ENCODE assay signal across 9 mouse cellular contexts in the genomic region with DNA sequence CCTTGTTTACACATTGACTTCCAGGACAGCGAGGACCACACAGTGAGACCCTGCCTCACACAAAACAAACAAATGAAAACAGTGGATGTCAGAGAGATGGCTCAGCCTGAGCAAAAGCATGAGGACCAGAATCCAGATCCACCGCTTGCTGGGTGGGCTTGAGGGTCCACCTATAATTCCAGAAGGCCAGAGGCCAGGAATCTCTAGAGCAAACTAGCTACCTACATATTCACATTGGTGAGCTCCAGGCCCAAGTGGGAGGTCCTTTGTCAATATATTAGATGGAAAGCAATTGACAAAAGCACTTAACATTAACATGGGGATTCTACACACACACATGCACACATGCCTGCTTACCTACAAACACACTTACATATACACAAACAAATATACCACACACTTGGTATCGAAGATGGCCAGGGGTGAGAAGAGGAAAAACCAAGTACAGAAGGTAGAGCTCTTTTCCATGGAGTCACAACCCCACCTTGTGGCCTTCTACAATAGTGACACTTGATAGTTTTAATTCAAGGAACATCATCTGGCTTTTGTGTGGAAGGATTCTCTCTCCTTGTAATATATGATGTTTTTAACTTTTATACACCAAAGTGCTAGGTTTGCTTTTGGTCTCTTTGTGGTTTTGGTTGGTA. TPM values are rescaled to one million over a fixed set of nuclear protein-coding genes. Genes with fewer than 3 reads are reported as not detected.
A peak's percentile ranks its signal among the peaks of the same experiment; 100 is the strongest.
DNase-seq lines count a peak whose midpoint lies in the region; TF ChIP-seq lines count a peak whose summit lies in the region.
"Had no signal": no experiment of that assay in that cellular context is flagged by ENCODE, and none has a peak within 500 bp of the region (broad histone marks: within the 10 kb centered on the region; RNA-seq: fewer than 3 reads in every experiment).

No protein-coding gene starts in this region.

- peak; percentile 7 to 26 for DNase-seq in adrenal gland, postnatal 36 days
- DNase-seq in adrenal gland, postnatal 25 days: no peak
- peak in 1 of 2 experiments; percentile 17 for DNase-seq in left cerebral cortex, adult 2 months (ENCODE audit: extremely low spot score in 1 of 2, low spot score in 2 of 2)
- no peak for DNase-seq in left cerebral cortex, adult 11 months (ENCODE audit: low spot score)
- DNase-seq in Muller cell, postnatal 12 days (ENCODE audit: inconsistent ontology term): peak; percentile 22
- peak; percentile 53 for DNase-seq in embryo, embryonic 10 days (ENCODE audit: low spot score)
- peak; percentile 26 to 57 for DNase-seq in left cerebral cortex, postnatal 25 days (ENCODE audit: low spot score in 2 of 2)
- DNase-seq in splenic B cell, adult 2 months (ENCODE audit: low read depth, low spot score): peak; percentile 77

- no peak overlapping the region for H3K4me3 ChIP-seq in left cerebral cortex, adult 2 months

- no peak overlapping the region for H3K27ac ChIP-seq in left cerebral cortex, adult 2 months
- H3K27ac ChIP-seq: macrophage had no signal

- H3K27me3 ChIP-seq in splenic B cell, adult 2 months (ENCODE audit: control insufficient read depth, insufficient read depth, low read length, poor library complexity, severe bottlenecking): no peaks in the 10 kb centered on the region

- TF ChIP-seq CTCF in left cerebral cortex, adult 2 months (IDR thresholded peaks at IDR 0.05): peak; percentile 79

- no peaks in the 10 kb centered on the region for H3K36me3 ChIP-seq in splenic B cell, adult 2 months (ENCODE audit: control insufficient read depth, insufficient read depth, low read length, poor library complexity, severe bottlenecking)

- intact Hi-C loops in left cerebral cortex, adult 2 months (cut with DNase I): loop anchor here (1.0 to 10.0 kb wide), 3 partner anchors 74 to 892 kb away; no protein-coding TSS in a partner anchor
- intact Hi-C loops in left cerebral cortex, postnatal 25 days (cut with DNase I): loop anchor here (1.0 to 5.0 kb wide), 2 partner anchors 179 to 235 kb away; a partner anchor contains a TSS

RNA-seq across cellular contexts. Expression of a gene that starts 7.8 kb away (rescaled TPM):
- 10 to 100 TPM in 1 of 2 experiments, 1 to 10 TPM in 1; 7.8 to 11.6 TPM for total RNA-seq in adrenal gland, postnatal 36 days (2021)
- 10.6 and 12.2 TPM in 2 replicates for total RNA-seq in adrenal gland, postnatal 25 days (2021)
- 10 to 100 TPM in 1 of 2 experiments, 1 to 10 TPM in 1; 9.7 to 10.3 TPM for total RNA-seq in left cerebral cortex, adult 2 months (2021)
- 10 to 100 TPM in 1 of 2 experiments, 1 to 10 TPM in 1; 9.5 to 11.8 TPM for total RNA-seq in left cerebral cortex, postnatal 25 days (2021)

RNA-seq across cellular contexts. Expression of a gene that starts 33.3 kb away (rescaled TPM):
- under 1 TPM; 0.33 to 0.56 TPM for total RNA-seq in adrenal gland, postnatal 36 days (2021)
- total RNA-seq in adrenal gland, postnatal 25 days (2021): 0.21 TPM in 1 of 2 replicates, not detected in the other
- total RNA-seq in left cerebral cortex, adult 2 months (2021): 1 to 10 TPM; 2.2 to 2.3 TPM
- 1 to 10 TPM; 3.2 to 4.0 TPM for total RNA-seq in left cerebral cortex, postnatal 25 days (2021)

Comparison
In these comparisons a context has a peak if more than half of its experiments do, and no peak if none do; other contexts are left out.
1. DNase-seq: peak in adrenal gland, postnatal 36 days (2 of 2), Muller cell, postnatal 12 days (single experiment), embryo, embryonic 10 days (single experiment), left cerebral cortex, postnatal 25 days (2 of 2) and splenic B cell, adult 2 months (single experiment); none in adrenal gland, postnatal 25 days (single experiment) and left cerebral cortex, adult 11 months (single experiment).